Mouse (Mus musculus): ENCODE measurements at regions not wholly inside any gene's neighbourhood (a gene's known extent, or its start where the extent isn't known, plus 50 kb on each side); places are given as distances from the start of the nearest gene placed in this dataset.

DNA sequence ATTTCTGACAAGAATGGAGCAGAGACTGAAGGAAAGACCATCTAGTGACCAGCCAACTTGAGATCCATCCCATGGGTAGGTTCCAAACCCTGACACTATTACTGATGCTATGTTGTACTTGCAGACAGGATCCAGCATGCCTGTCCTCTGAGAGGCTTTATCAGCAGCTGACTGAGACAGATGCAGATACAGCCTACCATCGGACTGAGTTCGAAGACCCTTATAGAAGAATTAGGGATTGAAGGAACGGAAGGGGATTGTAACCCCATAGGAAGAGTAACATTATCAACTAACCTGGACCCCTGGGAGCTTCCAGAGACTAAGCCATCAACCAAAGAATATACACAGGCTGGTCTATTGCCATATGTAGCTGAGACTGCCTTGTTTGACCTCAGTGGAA, 183.1 kb upstream of the Adcy2 start:
- no peak for DNase-seq
- intact Hi-C loops (cut with DNase I; ENCODE audit: low total_unique reads), result no loop called here

DNA sequence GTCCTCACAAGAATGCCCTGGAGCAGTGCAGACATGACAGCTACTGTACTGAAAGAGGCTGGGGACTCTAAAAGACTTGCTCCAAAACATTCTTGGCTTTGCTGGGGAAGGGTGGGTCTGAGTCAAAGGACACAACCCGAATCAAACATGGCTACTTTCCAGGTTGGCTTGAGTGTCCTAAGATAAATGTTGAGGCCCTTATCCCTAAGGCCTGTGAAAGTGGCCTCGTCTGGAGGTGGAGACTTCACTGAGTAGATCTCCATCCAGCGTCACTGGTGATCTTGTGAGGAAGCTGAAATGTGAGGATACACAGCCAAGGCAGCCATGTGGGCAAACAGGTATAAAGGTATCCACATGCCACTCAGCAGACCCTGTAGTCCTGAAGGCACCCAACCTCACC, 191.3 kb upstream of the Adcy2 start:
- intact Hi-C loops (cut with DNase I; ENCODE audit: low total_unique reads), result no loop called here

DNA sequence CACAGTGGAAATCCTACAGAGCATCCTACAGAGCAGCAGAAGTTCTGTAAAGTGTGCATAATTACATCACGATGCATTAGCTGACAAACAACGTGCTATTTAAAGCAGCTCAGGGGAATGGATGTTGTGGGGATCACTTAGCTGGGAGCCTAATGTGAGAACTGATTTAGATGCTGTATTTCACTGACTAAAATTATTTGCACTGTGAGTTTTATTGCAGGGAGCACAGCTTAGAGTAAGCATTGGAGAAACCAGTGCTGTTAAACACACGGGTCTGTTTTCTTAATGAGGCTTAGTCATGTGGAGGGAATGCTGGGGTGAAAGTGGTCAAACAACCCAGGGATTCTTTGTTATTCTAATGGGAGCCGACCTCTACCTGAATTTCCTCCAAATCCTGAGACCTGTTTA, 197.1 kb upstream of the Adcy2 start:
- intact Hi-C loops (cut with DNase I; ENCODE audit: low total_unique reads), result no loop called here
- DNase-seq, result no peak

More for the DNA sequence above, 191.3 kb upstream of the Adcy2 start:
- no peak for DNase-seq

DNA sequence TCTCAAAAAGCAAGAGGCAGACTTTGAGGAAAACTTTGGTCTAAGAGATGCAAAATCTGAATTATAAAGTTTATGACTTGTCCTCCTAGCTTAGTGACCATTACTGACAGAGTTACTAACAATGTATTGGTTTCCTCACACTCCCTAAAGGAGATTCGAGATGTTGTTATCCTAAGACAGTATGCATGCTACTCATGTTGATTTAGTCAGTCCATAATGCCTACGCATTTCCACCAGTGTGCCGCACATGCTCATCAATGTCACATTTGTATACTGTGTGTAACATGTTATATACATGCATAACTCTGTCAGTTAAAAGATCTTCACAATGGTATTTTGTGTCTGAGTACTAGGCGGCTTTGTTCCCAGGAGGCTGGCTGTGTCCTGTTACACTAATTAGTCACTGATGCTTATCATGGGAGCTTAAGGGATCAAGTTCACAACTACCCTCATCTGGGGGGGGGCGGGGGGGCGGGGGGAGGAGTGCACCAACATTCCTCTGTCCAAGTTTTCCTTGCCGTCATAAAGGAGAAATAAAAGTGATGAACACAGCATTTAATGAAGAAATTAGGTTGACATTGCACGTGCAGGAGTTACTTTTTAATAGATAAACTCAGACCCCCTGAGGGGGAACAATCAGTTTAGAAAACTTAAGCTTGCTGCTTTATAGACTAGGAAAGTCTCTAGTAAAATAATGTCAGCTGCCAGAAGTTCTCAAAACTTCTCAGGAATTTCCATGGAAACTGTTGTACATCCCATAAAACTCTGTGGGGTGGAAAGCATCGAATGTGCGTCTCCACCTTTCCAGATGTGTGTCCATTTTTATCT, 208.6 kb upstream of the Adcy2 start:
- no peak for DNase-seq
- intact Hi-C loops (cut with DNase I; ENCODE audit: low total_unique reads), result no loop called here

DNA sequence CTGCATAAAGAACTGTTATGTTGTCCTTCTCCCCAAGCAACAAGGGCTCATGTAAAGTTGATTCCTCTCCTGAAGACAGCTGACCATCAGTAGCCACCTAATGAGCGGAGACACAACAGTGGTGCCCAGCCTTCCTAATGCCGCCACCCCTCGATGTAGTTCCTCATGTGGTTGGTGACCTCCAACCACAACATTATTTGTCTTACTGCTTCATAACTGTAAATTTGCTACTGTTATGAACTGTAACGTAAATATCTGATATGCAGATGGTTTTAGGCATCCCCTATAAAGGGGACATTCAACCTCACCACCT, 209.2 kb upstream of the Adcy2 start:
- intact Hi-C loops (cut with DNase I; ENCODE audit: low total_unique reads), result no loop called here
- DNase-seq, result no peak

DNA sequence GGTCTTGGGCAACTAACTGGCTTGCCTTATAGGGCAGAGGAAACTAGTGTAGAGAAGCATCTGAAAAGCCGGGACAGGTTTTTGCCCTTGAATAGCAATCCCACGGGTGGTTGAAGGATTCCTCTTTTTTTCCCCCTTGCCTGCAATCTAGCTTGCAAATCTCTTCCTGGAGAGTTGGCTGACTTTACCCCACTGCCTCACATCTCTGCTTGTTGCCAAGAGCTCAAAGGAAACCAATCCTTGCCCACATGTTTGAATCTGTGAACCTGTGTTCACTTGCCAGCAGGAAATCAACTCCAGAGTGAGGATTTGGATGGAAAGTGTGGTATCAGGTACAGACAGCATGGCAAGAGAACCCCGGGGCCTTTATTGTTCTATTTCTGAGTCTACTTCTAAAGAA, 217.2 kb upstream of the Adcy2 start:
- DNase-seq, result no peak
- intact Hi-C loops (cut with DNase I; ENCODE audit: low total_unique reads), result no loop called here

DNA sequence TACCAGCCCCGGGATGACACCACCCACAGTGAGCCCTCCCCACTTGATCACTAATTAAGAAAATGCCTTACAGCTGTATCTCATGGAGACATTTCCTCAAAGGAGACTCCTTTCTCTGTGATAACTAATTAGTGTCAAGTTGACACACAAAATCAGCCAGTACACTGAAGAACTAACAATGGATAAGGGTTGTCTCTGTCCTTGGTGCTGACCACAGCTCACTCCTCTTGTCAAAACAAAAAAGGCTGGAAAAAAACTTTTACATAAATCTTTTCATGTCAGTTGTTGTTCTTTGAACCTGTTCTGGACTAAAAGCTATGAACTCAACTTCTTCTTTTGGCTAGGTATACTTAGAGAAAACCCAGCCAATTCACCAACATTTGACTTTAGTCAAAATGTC, 221.1 kb upstream of the Adcy2 start:
- no peak for DNase-seq
- intact Hi-C loops (cut with DNase I; ENCODE audit: low total_unique reads), result no loop called here

DNA sequence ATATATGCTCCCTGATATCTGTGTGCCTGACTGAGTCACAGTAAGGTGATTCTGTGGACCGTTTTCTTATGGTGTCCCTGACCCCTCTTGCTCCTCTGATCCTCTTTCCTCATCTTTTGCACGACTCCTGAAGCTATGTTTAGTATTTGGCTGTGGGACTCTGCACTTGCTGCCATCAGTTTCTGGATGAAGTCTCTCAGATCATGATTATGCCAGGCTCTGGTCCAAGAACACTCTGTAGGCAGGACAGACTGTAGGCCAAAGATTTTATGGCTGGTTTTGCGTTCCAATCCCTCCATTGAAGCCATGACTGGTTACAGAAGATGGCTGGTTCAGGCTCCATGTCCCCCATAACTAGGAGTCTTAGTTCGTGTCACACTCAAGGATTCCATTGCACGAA, 227.2 kb upstream of the Adcy2 start:
- DNase-seq, result no peak
- intact Hi-C loops (cut with DNase I; ENCODE audit: low total_unique reads), result no loop called here

DNA sequence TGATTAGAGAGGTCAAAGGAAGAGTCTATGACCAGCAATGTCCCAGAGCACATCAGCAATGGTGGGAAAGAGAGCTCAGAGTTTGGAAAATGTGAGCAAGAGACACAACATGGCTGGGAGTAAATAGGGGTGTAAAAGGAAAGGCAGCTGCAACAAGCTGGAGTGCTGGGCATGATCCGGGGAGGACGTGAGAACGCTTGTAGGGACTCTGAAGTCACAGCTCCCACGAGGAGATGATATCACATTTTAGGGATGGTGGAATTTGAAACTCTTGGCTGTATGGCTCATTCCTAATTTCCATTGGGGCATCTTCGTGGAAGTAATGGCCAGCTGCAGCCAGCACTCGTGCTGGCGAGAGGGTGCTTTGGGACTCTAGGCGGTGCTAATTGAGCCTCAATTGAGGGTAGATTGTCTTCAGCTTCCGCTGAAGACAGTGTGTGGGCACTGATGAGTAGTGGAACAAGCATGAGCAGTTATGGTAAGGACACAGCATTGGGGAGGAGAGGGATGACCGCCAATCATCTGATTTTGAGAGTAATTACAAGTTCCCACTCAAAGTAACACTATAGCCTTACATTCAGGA, 231.1 kb upstream of the Adcy2 start:
- intact Hi-C loops (cut with DNase I; ENCODE audit: low total_unique reads), result no loop called here
- DNase-seq, result no peak

DNA sequence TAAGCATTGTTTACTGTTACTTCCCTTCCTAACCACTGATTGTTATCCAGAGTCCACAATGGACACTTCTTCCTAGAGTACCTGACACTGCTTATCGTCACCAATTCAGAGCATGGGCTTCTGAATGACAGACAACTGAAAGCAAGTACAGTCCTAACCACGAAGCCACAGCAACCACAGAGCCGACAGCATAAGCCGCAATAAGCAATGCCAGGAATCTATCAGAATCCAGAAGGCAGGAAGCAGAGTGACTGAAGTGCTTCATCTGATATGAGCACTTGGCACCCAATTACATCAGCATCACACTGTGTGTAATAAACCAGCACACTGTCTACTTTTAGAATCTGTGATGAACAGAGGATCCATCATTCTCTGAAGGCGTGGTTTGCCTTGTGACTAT, 237.0 kb upstream of the Adcy2 start:
- intact Hi-C loops (cut with DNase I; ENCODE audit: low total_unique reads), result no loop called here
- DNase-seq, result no peak

DNA sequence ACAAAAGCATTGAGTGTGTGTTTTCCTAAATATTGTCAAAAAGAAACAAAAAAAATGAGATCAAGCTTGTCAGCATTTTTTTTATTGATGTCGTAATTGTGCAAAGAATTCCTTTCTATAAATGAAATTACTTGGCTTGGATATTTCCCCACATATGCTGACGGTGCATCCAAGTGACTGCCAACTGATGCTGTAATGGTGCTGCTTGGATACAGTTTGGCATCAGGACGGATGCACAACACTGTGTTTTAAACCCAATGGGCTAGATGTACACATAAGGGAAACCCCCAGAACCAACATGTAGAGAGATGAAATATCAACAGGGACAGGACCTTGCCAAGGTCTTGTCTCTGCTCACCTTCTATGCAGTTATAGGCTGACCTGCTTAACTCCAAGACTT, 238.6 kb upstream of the Adcy2 start:
- intact Hi-C loops (cut with DNase I; ENCODE audit: low total_unique reads), result no loop called here
- no peak for DNase-seq

DNA sequence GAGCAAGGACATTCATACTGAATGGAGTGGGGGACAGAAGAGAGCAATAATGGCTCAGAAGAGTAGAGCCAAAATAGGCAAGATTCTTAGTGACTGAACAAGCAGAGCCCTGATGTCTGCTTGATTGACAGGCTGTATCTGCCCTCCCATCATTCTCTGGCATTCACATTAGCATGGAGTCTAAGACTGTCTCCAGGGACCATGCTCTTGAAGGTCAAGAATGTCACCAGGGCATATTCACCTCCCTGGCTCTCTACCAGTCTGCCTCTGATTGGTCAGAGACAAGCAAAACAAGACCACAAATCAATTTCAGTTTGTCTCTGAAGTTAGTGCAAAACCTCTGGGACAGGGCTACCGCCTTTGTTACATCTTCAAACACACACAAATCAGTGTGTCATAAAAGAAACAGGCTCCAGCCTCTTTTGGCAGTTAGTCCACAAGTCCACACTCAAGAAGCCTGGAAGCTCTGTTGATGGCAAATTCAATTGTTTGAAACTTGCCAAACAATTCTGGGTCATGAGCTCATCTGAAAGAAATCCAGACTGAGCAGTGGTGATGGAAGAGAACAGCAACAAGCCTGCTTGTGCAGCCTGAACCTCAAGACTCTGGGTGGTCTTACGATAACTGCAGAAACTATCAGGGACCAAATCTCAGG, 240.0 kb upstream of the Adcy2 start:
- no peak for DNase-seq
- intact Hi-C loops (cut with DNase I; ENCODE audit: low total_unique reads), result no loop called here

DNA sequence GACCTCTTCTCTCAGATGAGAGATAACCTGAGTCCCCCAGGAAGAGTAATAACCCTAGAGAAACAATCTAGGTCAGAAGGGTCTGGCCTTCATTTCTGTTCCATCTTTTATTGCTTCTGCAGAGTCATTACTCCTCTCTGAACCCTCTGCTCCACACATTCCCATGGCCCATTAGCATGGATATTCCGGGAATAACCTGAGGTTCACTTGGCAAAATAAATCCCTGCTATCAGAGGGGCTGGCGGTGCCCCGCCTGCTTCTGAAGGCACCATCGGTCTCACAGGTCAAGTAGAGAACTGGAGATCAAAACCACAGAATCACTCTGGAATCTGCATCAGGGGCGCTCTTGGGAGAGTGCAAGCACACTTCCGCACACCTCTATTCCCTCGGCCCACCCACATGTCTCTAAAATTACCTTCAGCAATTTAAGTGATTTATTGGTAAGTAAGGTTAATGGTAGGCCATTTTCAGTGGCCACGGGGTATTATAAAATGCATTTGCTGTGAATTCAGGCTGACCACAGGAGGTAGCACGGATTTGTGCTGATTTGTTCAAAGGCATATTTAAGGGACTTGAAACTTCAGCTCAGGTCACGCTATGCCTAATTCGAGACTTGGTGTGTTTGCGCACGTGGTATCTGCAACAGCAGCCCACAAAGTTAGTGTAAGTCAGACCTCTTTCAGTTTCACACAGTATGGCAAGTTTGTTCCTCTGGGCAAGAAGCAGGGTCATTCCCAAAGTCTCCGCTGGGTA, 243.4 kb upstream of the Adcy2 start:
- intact Hi-C loops (cut with DNase I; ENCODE audit: low total_unique reads), result no loop called here
- DNase-seq, result no peak

DNA sequence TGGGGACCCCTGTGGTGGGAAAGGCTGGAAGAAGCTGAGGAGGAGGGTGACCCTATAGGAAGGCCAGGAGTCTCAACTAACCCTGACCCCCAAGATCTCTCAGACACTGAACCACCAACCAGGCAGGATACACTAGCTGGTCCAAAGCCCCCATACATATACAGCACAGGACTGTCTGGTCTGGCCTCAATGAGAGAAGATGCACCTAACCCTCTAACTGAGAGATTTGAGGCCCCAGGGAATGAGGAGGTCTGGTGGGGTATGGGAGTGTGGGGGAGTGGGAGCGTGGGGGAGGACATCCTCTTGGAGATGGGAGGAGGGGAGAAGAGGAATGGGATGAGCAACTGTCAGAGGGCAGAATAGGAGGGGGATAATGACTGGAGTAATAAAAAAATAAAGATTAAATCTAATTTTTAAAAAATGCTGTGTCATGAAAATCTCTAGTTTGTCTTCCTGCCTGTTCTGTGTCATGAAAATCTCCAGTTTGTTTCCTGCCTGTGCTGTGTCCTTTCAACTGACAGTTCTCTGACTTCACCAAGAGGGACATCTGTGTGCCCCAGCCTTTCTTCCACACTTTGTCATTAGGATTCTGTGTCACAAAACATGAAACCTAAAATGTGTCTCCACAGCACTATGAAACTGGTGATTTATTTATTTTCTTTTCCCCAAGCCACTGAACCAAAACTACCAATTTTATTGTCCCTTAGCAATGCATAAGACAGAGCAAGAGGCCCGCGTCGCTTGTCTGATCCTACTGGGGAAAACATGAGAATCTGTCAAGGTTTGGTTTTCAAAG, 251.2 kb upstream of the Adcy2 start:
- no peak for DNase-seq
- intact Hi-C loops (cut with DNase I; ENCODE audit: low total_unique reads), result no loop called here

DNA sequence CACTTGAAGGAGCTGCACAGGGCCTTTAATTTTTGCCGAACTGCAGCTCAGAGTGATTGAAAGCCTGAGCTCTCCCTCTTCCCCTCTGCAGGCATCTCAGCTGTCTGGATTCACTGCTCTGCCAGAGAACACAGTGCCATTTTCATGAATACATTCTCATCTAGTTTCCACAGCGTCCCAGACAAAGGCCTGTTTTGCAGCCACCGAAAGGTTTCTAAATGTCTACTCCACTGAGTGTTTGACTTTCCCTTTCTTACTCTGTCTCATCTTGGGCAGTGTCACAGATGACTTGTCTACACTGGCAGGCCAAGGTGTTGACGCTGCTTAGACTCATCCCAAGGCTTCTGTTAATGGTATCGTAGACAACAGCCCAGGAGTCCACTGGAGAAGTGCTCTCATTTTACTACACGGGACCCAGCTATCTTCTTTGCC, 251.8 kb upstream of the Adcy2 start:
- no peak for DNase-seq
- intact Hi-C loops (cut with DNase I; ENCODE audit: low total_unique reads), result no loop called here

DNA sequence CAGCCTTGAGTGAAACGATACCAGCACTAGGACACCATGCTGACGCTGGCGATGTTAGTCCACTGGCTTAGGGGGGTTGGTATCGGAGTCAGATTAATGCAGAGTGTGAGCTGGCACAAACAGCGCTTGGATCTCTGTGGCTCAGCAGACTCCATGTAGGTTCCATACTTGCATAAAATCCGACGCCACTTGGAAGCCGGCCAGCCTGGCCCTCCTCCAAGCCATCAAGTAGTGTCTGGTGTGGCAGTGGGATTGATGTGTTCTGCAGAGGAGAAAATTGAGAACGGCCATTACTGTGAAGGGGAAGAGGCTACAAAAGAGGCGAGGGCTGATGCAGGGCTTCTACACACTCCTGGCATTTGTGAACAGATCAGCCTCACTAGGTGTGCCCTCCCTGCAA, 253.0 kb upstream of the Adcy2 start:
- intact Hi-C loops (cut with DNase I; ENCODE audit: low total_unique reads), result no loop called here

DNA sequence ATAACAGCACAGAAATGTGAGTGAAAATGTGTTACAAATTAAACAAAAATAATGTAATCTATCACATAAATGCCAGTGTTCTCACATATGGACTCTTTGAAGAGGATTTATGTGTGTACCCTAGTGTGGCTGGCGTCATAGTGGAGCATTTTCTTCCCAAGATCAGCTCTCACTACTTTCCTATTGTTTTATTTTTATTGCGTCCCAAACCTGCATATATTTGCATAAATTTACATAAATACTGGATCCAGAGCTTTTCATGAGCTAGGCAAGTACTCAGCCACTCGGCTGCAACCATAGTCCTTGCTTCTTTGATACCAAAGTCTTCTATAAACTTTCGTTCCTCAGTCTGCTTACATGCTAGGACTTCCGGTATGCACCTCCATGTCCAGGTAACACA, 261.1 kb upstream of the Adcy2 start:
- intact Hi-C loops (cut with DNase I; ENCODE audit: low total_unique reads), result no loop called here
- no peak for DNase-seq

More for the DNA sequence above, 253.0 kb upstream of the Adcy2 start:
- DNase-seq, result peak; percentile 63

DNA sequence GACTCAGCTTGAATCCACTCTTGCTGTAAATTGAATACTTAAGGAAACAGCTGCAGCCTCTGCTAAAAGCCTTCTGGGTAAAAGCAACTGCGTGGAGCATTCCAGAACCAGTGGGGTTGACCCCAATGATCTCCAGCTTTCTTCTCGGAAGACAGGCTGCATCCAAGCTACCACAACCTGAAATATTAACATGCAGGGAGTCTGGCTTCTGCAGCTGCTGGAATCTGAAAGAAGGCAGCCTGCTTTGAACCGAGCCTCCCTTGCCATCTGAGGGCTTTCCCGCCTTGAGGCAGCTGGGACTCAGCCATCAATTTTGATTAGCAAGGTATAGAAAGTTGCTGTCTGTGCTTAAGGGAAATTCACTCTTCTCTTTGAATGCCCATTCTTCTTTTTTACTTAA, 261.6 kb upstream of the Adcy2 start:
- intact Hi-C loops (cut with DNase I; ENCODE audit: low total_unique reads), result no loop called here
- no peak for DNase-seq

DNA sequence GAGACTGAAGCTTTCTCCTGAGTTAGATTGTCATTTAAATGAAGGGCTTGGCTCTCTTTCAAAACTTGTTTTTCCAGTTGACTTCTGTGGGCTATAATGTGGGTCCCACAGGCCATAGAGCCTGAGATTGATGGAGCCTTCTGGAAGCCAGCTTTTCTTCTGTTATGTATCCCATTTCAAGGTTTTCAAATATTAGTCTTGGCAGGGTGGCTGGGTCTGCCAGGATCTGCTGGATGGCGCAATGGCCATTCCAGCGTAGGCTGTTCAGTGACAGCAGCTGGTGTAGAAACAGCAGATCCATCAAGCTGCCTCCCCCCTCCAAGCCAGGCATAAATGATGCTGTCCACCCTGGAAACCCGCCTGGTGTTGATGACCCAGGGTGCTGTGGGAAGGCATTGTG, 264.4 kb upstream of the Adcy2 start:
- intact Hi-C loops (cut with DNase I; ENCODE audit: low total_unique reads), result no loop called here
- DNase-seq, result peak; percentile 23

DNA sequence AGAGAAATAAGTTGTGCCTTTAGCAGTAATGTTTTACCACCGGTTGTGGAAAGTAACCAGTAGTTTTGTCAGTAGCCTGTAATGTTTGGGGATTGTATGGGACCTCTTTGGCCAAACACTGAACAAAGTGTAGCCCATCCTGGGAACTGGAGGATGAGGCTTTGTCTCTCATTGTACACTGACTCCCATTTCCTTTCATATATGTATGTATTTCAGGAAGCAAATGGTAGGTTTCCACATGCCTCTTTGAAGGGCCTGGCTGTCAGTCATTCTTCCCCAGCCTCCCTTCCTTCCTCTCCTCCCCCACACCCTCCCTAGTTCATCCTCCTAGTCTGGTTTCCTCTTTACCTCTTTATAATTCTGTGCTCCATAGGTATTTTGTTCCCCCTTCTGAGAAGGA, 266.7 kb upstream of the Adcy2 start:
- intact Hi-C loops (cut with DNase I; ENCODE audit: low total_unique reads), result no loop called here

More for the DNA sequence above, 266.7 kb upstream of the Adcy2 start:
- no peak for DNase-seq

Data from gastrocnemius, postnatal 14 days (tissue).